Mouse (Mus musculus): ENCODE measurements around the gene Rbp3.

Rbp3 gene

GRCm38 (mm10) chr14:33977748-33978147 is 23.9 kb downstream of the Rbp3 start:
- DNase-seq, result no peak

- DNase-seq, result peak; percentile 21
Measured at GRCm38 (mm10) chr14:33978604-33979059, 24.8 kb downstream of the Rbp3 start, which contains the start of gene Zfp488. TSS of gene Zfp488 (minus strand) at chr14:33978764.

DNA sequence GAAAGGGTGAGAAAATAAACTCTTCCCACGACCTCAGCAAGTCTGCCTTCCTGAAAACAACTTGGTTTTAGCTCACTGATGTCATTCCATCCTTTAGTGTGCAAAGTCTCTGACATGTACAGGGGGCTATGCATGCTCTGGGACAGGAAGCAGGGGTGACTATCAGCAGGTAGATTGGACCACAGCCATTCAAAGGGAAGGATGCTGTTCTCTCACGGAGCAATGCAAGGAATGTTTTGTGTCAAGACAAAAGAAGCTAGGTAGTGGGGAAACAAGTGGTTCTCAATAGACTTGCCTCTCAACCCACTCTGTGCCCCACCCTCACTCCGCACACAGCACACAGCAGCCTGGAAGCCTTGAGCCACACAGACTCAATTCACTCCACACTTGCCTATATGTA is 35.4 kb downstream of the Rbp3 start:
- DNase-seq, result no peak

DNA sequence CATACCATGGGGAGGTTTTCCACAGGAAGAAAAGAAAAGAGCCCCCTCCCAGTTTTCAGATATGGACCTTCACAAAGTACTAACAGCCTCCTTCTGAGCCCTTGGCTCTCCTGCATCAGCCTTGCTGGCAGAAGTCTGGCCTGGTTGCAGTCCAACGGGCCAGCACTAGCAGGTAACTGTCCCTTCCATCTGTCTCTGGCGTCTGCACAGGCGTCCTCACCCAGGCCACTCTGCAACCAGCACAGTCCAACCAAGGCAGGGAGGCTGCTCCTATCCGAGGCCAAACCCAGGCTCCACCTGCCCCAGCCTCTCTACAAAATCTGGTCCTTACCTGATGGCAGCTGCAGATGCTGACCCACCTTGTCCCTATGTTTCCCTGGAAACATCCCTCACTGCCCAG is 38.2 kb downstream of the Rbp3 start:
- no peak for DNase-seq

GRCm38 (mm10) chr14:33993051-33993450 is 39.2 kb downstream of the Rbp3 start:
- DNase-seq, result no peak

GRCm38 (mm10) chr14:33993521-33994289 is 39.9 kb downstream of the Rbp3 start:
- DNase-seq, result no peak

- no peak for DNase-seq
Measured at GRCm38 (mm10) chr14:33997427-33997826, 43.6 kb downstream of the Rbp3 start.

DNA sequence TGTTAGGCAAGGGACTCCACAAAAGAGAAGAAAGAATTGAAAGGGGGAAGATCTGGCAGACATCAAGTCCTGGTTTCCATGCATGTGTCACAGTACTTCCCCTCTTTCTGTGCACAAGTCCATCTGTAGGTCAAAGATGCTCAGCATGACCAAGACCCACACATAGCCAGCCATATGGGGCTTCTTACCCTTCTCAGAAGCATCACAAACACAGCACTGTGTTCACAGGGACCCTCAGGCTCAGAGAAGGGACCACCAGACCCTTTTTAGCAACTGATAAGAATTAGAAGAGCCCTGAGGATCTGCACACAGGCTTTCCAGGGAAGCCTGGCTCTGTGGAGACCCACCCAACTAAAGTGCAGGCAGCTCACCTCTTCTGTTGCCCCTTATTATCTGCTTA is 46.3 kb downstream of the Rbp3 start:
- no peak for DNase-seq

- DNase-seq, result no peak
Measured at GRCm38 (mm10) chr14:34001445-34001844, 47.6 kb downstream of the Rbp3 start.

GRCm38 (mm10) chr14:34002358-34002757 is 48.6 kb downstream of the Rbp3 start:
- no peak for DNase-seq

Measured in kidney, postnatal 10 days (tissue).